Mouse (Mus musculus) T-helper 1 cell (primary cell): Measurements from ENCODE around the gene Coro6.

Experiments
- in situ Hi-C: fragments of 300-600 bp; cut with MboI, MseI; formaldehyde crosslinking; loops from one replicate; pipeline ENCODE4 v1.15.1; 2025; ENCODE audit warnings: high pct_unique_total_duplicates

Gene Coro6

DNA sequence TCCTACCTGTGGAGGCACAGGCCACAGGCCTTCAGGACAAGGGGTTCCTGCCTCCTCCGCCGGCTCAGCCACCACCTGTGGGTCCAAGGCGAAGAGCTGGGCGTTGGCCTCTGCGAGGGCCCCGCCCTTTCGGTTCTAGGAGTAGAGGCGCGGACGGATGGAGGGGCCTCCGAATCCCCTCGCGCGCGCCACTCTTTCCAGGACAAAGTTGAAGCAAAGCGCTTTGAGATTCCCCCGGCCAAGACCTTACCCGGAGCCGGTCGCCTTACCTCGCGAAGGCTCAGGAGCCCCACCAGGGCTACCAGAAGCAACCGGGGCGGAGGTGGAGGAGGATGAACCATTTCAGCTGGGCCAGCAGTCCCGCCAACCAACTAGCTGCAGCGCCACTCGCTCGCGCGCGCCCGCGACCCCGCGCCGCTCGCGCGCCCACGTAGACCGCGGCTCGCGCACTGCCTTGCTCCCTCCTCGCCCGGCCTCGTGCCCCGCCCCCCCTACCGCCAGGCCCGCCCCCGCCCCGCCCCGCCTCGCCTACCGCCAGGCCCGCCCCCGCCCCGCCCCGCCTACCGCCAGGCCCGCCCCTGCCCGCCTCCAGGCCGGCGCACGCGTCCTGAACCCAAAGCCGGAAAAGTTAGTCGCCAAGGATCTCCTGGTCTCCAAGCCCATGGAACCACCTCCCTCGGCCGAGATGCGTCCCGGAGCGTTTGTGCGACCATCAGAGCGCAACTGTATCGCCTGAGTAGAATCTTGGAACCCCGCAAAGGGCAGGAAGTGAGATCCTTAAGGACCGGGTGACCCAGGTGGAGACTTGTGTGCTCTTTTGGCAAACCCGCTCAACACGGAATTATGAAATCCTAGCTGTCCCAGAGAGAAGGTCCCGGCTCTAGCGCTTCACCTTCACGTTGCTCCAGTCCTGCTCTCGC, 50.9 kb downstream of the Coro6 start:
- in situ Hi-C loops, result no loop called here

- in situ Hi-C loops, result no loop called here
Measured at GRCm38 (mm10) chr11:77513811-77514170, 51.6 kb downstream of the Coro6 start.

DNA sequence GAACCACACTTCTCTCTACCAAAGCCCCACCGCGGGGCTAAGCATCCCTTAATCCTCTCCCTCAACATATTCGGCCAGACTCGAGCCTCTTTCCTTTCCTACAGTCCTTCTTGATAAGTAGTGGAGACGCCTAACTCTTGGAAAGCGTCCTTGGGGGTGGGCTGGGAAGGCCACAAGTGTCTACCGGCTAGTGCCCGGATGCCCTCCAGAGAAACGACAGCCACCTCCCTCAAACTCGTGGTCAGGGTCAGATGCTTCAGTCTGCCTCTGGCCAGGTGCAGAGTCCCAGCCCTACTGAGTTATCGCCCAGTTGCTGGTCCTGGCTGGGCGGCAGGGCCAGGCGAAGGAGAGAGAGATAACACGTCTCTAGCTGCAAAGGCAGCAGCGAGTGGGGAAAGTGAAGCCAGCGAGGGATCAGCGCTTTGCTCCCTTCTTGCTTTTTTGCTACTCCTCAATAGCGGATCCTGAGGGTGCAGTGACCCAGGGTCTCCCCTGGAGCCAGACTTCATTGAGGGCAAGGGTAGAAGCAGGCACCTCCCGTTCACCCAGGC, 52.1 kb downstream of the Coro6 start:
- in situ Hi-C loops, result no loop called here

- in situ Hi-C loops, result no loop called here
Measured at GRCm38 (mm10) chr11:77514832-77515636, 52.8 kb downstream of the Coro6 start, which contains the start of gene Abhd15. Gene Abhd15, plus strand, starts transcription at chr11:77515121.

DNA sequence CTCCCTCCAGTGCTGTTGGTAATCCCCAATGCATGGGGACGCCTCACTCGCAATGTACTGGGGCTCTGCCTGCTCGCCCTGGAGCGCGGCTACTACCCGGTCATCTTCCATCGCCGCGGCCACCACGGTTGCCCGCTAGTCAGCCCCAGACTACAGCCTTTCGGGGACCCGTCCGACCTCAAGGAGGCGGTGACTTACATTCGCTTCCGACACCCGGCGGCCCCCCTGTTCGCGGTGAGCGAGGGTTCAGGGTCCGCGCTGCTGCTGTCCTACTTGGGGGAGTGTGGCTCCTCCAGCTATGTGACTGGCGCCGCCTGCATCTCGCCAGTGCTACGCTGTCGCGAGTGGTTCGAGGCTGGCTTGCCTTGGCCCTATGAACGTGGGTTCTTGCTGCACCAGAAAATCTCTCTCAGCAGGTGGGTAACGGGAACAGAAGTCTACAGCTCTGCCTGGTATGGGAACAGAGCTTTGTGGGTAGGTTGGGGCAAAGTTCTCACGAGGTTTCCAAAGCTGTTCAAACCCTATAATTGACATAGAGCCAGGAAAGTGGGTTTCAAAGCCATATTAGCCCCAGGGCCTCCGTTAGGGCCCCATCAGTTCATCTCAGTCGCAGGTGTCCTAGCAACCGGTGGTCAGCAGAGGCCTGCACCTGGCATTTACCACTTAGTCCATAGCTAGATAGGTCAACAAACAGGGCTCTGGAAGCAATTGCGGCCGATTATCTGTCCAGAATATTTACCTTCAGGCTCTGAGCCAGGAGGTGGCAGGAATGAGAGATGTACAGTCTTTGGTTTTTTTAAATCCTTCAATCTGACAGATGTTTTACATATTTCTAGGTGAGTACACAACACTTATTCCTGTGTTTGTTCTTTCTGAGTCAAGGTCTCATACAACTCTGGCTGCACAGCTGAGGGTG, 53.7 kb downstream of the Coro6 start, which contains the start of gene Trp53i13:
Gene Trp53i13 (minus strand): TSS at position 344 of the 916 bp plus-strand sequence.
- in situ Hi-C loops, result no loop called here

DNA sequence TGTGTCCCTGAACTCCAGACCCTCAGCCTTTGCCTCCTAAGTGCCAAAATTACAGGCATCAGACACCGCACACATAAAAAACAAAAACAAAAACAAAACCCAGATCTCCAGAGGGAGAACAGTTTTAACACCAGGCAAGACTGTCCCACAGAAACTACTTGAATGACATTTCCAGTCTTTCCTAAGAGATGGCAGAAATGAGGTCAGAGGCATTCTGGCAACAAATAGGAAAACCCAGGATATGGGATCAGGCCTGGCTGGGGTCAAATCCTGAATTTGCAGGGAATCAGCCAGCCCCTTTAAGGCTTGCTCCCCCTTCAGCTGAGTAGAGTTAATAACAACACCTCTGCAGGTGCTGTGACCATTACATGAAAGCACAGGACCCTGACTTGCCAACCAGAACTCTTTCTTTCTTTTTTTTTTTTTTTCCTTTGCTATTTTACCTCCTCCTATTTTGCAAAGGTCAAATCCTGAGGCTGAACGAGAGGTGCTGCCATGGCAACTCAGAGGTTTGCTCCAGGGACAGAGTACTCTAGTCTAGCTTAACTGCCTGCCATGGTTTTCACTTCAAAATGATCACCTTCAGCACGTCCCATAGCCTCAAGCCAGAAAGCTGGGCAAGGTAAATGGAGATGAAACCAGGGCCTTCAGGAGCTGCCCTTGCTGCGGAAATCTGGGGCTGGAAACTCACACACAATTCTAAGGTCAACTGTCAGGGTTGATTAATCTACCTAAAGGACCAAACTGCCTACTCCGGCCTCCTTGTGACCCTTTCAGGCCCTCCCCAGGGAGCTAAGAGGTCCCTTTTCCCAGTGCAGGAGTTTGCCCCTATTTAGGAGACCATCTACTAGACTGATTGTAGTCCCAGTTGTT, 54.6 kb downstream of the Coro6 start:
- in situ Hi-C loops, result no loop called here

DNA sequence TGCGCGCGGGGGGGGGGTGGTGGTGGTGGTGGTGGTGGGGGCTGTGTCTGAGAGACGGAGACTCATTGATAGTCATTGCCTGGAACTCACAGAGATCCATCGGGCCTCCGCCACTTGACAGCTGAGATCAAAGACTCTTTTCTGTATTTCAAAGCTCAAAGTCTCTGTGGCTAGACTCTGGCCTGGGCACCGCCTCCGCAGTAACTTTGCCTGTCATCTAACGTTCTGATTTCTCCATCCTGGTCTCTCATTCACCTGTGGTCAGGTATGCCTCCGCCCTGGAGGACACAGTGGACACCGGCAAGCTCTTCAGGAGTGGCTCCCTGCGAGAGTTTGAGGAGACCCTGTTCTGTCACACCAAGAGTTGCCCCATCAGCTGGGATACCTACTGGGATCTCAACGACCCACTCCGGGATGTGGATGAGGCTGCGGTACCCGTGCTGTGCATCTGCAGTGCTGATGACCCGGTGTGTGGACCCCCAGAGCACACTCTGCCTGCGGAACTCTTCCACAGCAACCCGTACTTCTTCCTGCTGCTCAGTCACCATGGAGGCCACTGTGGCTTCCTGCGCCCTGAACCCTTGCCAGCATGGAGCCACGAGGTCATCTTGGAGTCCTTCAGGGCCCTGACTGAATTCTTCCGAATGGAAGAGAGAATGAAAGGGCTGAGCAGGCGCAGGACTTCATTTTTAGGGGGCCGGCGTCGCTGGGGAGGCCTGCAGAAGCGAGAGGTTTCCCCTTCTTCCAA, 56.0 kb downstream of the Coro6 start:
- in situ Hi-C loops, result no loop called here

DNA sequence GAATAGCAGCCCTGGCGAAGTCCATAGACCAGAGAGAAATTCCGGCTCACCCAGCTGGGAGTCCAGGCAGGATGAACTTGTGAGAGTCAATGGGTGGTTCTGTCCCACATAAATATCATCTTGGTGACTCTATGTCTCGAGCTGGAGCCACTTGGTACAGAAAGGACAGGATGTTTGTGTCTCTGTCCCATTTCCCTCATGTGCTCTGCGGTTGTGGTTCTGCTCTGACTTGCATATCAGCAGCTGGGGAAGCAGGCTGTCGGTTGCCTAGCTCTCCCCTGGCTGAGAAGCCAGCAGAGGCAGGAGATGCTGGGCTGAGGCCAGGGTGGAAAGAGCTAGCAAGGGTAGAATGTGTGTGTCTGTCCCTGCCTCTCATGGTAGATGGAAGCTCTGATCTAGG, 56.8 kb downstream of the Coro6 start, which contains the start of gene Gm10392:
Gene Gm10392 (minus strand): TSS at position 156 of the 400 bp plus-strand sequence.
- in situ Hi-C loops, result no loop called here
